Mouse (Mus musculus) erythroblast, embryonic 14.5 days (primary cell): ENCODE results near the gene Hspa4.

Experiments used
- GATA1 ChIP-seq: IDR thresholded peaks from 2 replicates; pipeline ENCODE4 v1.6.1; 2012; ENCODE audit warnings: low read length, inconsistent platforms, mixed read lengths
- TAL1 ChIP-seq: IDR thresholded peaks from 3 replicates; pipeline ENCODE4 v1.6.1; 2012; ENCODE audit warnings: low read length, inconsistent platforms, mixed read lengths

DNA sequence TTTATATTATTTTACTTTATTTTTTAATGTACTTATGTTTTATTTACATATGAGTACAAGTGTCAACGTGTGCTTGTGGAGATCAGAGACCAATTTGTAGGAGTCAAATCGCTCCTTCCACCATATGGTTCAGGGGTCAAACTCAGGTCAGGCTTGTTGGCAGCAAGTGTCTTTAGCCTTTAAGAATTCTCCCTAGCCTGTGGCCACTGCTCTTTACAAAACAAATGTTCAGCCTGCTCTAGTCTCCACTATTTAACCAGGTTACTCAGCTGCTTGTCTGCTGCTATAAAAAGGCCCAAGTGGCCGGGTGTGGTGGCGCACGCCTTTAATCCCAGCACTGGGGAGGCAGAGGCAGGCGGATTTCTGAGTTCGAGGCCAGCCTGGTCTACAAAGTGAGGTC lies 17.8 kb upstream of the Hspa4 start:
- no peak for TF ChIP-seq TAL1
- TF ChIP-seq GATA1, result no peak
